Mouse (Mus musculus) olfactory bulb, adult 2 months (tissue): Measurements from ENCODE around the gene Slc12a5.

Experiments used
- CTCF ChIP-seq: fragments of 200-500 bp; IDR thresholded peaks from 2 replicates; pipeline ENCODE4 v1.5.1; 2012; ENCODE audit warnings: low read depth, mild to moderate bottlenecking, low read length, moderate library complexity; ENCODE audit not compliant: insufficient read depth
- POLR2A ChIP-seq: fragments of 200-500 bp; IDR thresholded peaks from 2 replicates; pipeline ENCODE4 v1.6.1; 2012; ENCODE audit warnings: mild to moderate bottlenecking, low read depth, low read length, moderate library complexity; ENCODE audit not compliant: insufficient read depth

- no peak for TF ChIP-seq POLR2A
- no peak for TF ChIP-seq CTCF
These were observed 83.1 kb downstream of the Slc12a5 start for GRCm38 (mm10) chr2:165043729-165044128.
